Mouse (Mus musculus) liver, embryonic 14.5 days (tissue): ENCODE measurements around the gene Dcaf4. TPM values are rescaled to one million over a fixed set of nuclear protein-coding genes. Genes with fewer than 3 reads are reported as not detected.

Source experiments
- ATAC-seq: fragments of 200-750 bp; cut with Nextera tagmentation; 2 replicates; pipeline ENCODE4 v1.8.0; 2017; ENCODE audit warnings: moderate number of reproducible peaks, mild to moderate bottlenecking, moderate library complexity; ENCODE audit not compliant: insufficient read depth
- DNase-seq, 3 experiments: peaks; one replicate each; pipeline ENCODE4 v3.0.0-alpha.2; 2012 to 2013; ENCODE audit warnings: low read depth in 3 of 3, low spot score in 3 of 3
- H3K27ac ChIP-seq: fragments of 300-500 bp; sonication (generic); 2 replicates; pipeline ENCODE4 v1.5.1; 2014; ENCODE audit warnings: moderate library complexity, mild to moderate bottlenecking, control low read depth, inconsistent platforms
- H3K27me3 ChIP-seq: fragments of 300-500 bp; sonication (generic); 2 replicates; pipeline ENCODE4 v1.6.1; 2014; ENCODE audit warnings: mild to moderate bottlenecking, low read length, moderate library complexity; ENCODE audit not compliant: control insufficient read depth, insufficient read depth
- H3K36me3 ChIP-seq: fragments of 300-500 bp; sonication (generic); replicated peaks from 2 replicates; pipeline ENCODE4 v1.6.1; 2014; ENCODE audit warnings: low read depth; ENCODE audit not compliant: control insufficient read depth, insufficient read depth
- H3K4me1 ChIP-seq, 2 experiments: fragments of 200-500 bp in 1 of 2; fragments of 300-500 bp in 1 of 2; sonication (generic) in 1 of 2; replicated peaks; 2 replicates each; pipeline ENCODE4 v1.6.1; 2012 to 2014; ENCODE audit warnings: antibody characterized with exemption in 1 of 2, inconsistent platforms in 1 of 2, low read length in 1 of 2; ENCODE audit not compliant: control insufficient read depth in 2 of 2, insufficient read depth in 2 of 2
- H3K4me2 ChIP-seq: fragments of 300-500 bp; sonication (generic); 2 replicates; pipeline ENCODE4 v1.6.1; 2014; ENCODE audit warnings: low read depth, mild to moderate bottlenecking, control low read depth, moderate library complexity
- H3K4me3 ChIP-seq, 2 experiments: fragments of 200-500 bp in 1 of 2; fragments of 300-500 bp in 1 of 2; sonication (generic) in 1 of 2; 2 replicates each; pipeline ENCODE4 v1.5.1; 2012 to 2014; ENCODE audit warnings: low read depth in 2 of 2, low read length in 2 of 2, mild to moderate bottlenecking in 2 of 2, control low read depth in 1 of 2, inconsistent platforms in 1 of 2, moderate library complexity in 1 of 2; ENCODE audit not compliant: insufficient read depth in 1 of 2
- H3K9ac ChIP-seq: fragments of 300-500 bp; sonication (generic); replicated peaks from 2 replicates; pipeline ENCODE4 v1.6.1; 2014; ENCODE audit warnings: mild to moderate bottlenecking, control low read depth, moderate library complexity
- H3K9me3 ChIP-seq: fragments of 300-500 bp; sonication (generic); 2 replicates; pipeline ENCODE4 v1.6.1; 2016; ENCODE audit warnings: low read length, mixed read lengths; ENCODE audit not compliant: control insufficient read depth
- CTCF ChIP-seq: IDR thresholded peaks from 2 replicates; pipeline ENCODE4 v1.5.1; 2016; ENCODE audit warnings: antibody characterized with exemption, low read depth, control low read depth
- EP300 ChIP-seq: IDR thresholded peaks from 2 replicates; pipeline ENCODE4 v1.6.1; 2016; ENCODE audit warnings: antibody characterized with exemption, low read depth
- WGBS: fragments of 180-500 bp; shearing (Covaris S2); extraction: QIAGEN DNeasy Blood & Tissue Kit; methylation state at CpG from one replicate; pipeline ENCODE4 v1.1.7; 2014; ENCODE audit not compliant: insufficient replicate concordance; 5-methylcytosine and 5-hydroxymethylcytosine counted together
- polyA plus RNA-seq, 2 experiments: library from polyadenylated mRNA; depleted of rRNA in 1 of 2; stranded (reverse) in 1 of 2; unstranded in 1 of 2; fragments of >200 nt; fragmentation: Nextera tagmentation in 1 of 2; extraction: Ambion mirVana in 1 of 2; gene quantifications; 2 replicates each; pipeline versions ENCODE4 v1.2.1 to v1.2.3; 2012 to 2014

The Dcaf4 gene
- polyA plus RNA-seq, 2 experiments, result 9.5 to 9.8 TPM

- no peak overlapping the region for H3K27ac ChIP-seq
- WGBS, result 84% methylated on average over 5 of the region's 5 CpGs
- H3K36me3 ChIP-seq, result peaks cover 2% of the 10 kb centered on the region
Observed at GRCm38 (mm10) chr12:83586628-83587027, 66.4 kb downstream of the Dcaf4 start.

More at GRCm38 (mm10) chr12:83586628-83587027, 66.4 kb downstream of the Dcaf4 start:
- H3K4me2 ChIP-seq, result no peak overlapping the region
- H3K4me3 ChIP-seq, result no peak overlapping the region
- no peak overlapping the region for H3K9ac ChIP-seq
- no peak for ATAC-seq
- H3K27me3 ChIP-seq, result no peaks in the 10 kb centered on the region
- DNase-seq, result no peak
- no peaks in the 10 kb centered on the region for H3K9me3 ChIP-seq
- peaks cover 0 to 5% of the 10 kb centered on the region in 2 experiments; a peak in 2 of 4 replicates for H3K4me1 ChIP-seq
- TF ChIP-seq CTCF (no peak), EP300 (no peak)

Other genes starting within 250 kb of the Dcaf4 start
- 2.2 and 3.7 TPM in 2 replicates for gene Dpf3, start 32.8 kb upstream of the Dcaf4 start, polyA plus RNA-seq (2012; rRNA removed)
- gene Dpf3, start 32.8 kb upstream of the Dcaf4 start, polyA plus RNA-seq (2014; fragmentation: Nextera tagmentation; extraction: Ambion mirVana), result 4.1 and 4.8 TPM in 2 replicates
- 6.3 and 7.0 TPM in 2 replicates for gene Zfyve1, start 76.8 kb downstream of the Dcaf4 start, polyA plus RNA-seq (2012; rRNA removed)
- gene Zfyve1, start 76.8 kb downstream of the Dcaf4 start, polyA plus RNA-seq (2014; fragmentation: Nextera tagmentation; extraction: Ambion mirVana), result 4.8 and 5.4 TPM in 2 replicates
- gene Rbm25, start 110.8 kb downstream of the Dcaf4 start, polyA plus RNA-seq (2012; rRNA removed), result 26.4 and 41.9 TPM in 2 replicates
- 74.4 and 80.7 TPM in 2 replicates for gene Rbm25, start 110.8 kb downstream of the Dcaf4 start, polyA plus RNA-seq (2014; fragmentation: Nextera tagmentation; extraction: Ambion mirVana)
- 6.3 and 6.8 TPM in 2 replicates for gene Psen1, start 167.7 kb downstream of the Dcaf4 start, polyA plus RNA-seq (2012; rRNA removed)
- gene Psen1, start 167.7 kb downstream of the Dcaf4 start, polyA plus RNA-seq (2014; fragmentation: Nextera tagmentation; extraction: Ambion mirVana), result 21.0 and 21.1 TPM in 2 replicates
- 1.2 and 1.7 TPM in 2 replicates for gene Papln, start 243.2 kb downstream of the Dcaf4 start, polyA plus RNA-seq (2012; rRNA removed)
- 0.27 and 0.81 TPM in 2 replicates for gene Papln, start 243.2 kb downstream of the Dcaf4 start, polyA plus RNA-seq (2014; fragmentation: Nextera tagmentation; extraction: Ambion mirVana)